In genomic region chr2:38111655-38112351, GRCm38 (mm10) we compare ENCODE assay signal across 8 mouse cellular contexts.
A peak's percentile ranks its signal among the peaks of the same experiment; 100 is the strongest.
DNase-seq lines count a peak whose midpoint lies in the region; ATAC-seq lines count a peak whose summit lies in the region.

No protein-coding gene starts in this region.

- H3K4me3 ChIP-seq in embryonic facial prominence, embryonic 11.5 days (ENCODE audit: low read depth, low read length), result no peak overlapping the region
- no peak overlapping the region for H3K4me3 ChIP-seq in embryonic facial prominence, embryonic 10.5 days
- H3K4me3 ChIP-seq in lung, embryonic 16.5 days (ENCODE audit: low read length), result no peak overlapping the region

- H3K9me3 ChIP-seq in embryonic facial prominence, embryonic 11.5 days (replicated peaks; ENCODE audit: control insufficient read depth, low read length), result no peaks in the 10 kb centered on the region
- H3K9me3 ChIP-seq in embryonic facial prominence, embryonic 10.5 days, result no peaks in the 10 kb centered on the region
- H3K9me3 ChIP-seq in lung, embryonic 16.5 days (ENCODE audit: control insufficient read depth, low read length), result no peaks in the 10 kb centered on the region

- peak; percentile 24 for DNase-seq in embryonic facial prominence, embryonic 11.5 days (ENCODE audit: low spot score)
- no peak for DNase-seq in embryonic facial prominence, embryonic 10.5 days (ENCODE audit: low spot score)
- no peak for DNase-seq in lung, postnatal 14 days
- DNase-seq in left cerebral cortex, postnatal 14 days (ENCODE audit: low spot score in 2 of 2), result peak; percentile 26 to 31
- peak; percentile 27 for DNase-seq in right cerebral cortex, postnatal 4 days
- no peak for DNase-seq in urinary bladder, postnatal 14 days (ENCODE audit: low spot score)
- no peak for DNase-seq in urinary bladder, postnatal 4 days (ENCODE audit: low spot score in 2 of 2)

- WGBS in embryonic facial prominence, embryonic 11.5 days, result 55% methylated on average over 5 of the region's 5 CpGs
- WGBS in embryonic facial prominence, embryonic 10.5 days, result 58% methylated on average over 5 of the region's 5 CpGs
- 48% methylated on average over 5 of the region's 5 CpGs for WGBS in lung, embryonic 16.5 days

- ATAC-seq in embryonic facial prominence, embryonic 11.5 days (replicated peaks; ENCODE audit: insufficient number of reproducible peaks, low FRiP score, low TSS enrichment, low read depth), result no peak
- peak; percentile 71 for ATAC-seq in lung, embryonic 16.5 days (ENCODE audit: low read depth)

- H3K36me3 ChIP-seq in embryonic facial prominence, embryonic 11.5 days (replicated peaks; ENCODE audit: control insufficient read depth, insufficient read depth, low read depth, low read length), result no peaks in the 10 kb centered on the region
- no peaks in the 10 kb centered on the region for H3K36me3 ChIP-seq in embryonic facial prominence, embryonic 10.5 days (replicated peaks)
- no peaks in the 10 kb centered on the region for H3K36me3 ChIP-seq in lung, embryonic 16.5 days (ENCODE audit: control insufficient read depth, insufficient read depth, low read length)

- intact Hi-C loops in left cerebral cortex, postnatal 14 days (cut with DNase I), result no loop called here

- no peaks in the 10 kb centered on the region for H3K27me3 ChIP-seq in embryonic facial prominence, embryonic 11.5 days (ENCODE audit: control insufficient read depth, insufficient read depth, low read length)
- no peaks in the 10 kb centered on the region for H3K27me3 ChIP-seq in embryonic facial prominence, embryonic 10.5 days (replicated peaks; ENCODE audit: low read depth, poor library complexity, severe bottlenecking)
- no peaks in the 10 kb centered on the region for H3K27me3 ChIP-seq in lung, embryonic 16.5 days (ENCODE audit: control insufficient read depth, insufficient read depth, low read depth, low read length)

- no peak overlapping the region for H3K4me2 ChIP-seq in embryonic facial prominence, embryonic 11.5 days (ENCODE audit: low read depth, low read length)
- no peak overlapping the region for H3K4me2 ChIP-seq in lung, embryonic 16.5 days (ENCODE audit: low read depth, low read length)

- H3K27ac ChIP-seq in embryonic facial prominence, embryonic 11.5 days (replicated peaks; ENCODE audit: low read depth, low read length), result no peak overlapping the region
- no peak overlapping the region for H3K27ac ChIP-seq in embryonic facial prominence, embryonic 10.5 days (replicated peaks)
- H3K27ac ChIP-seq in lung, embryonic 16.5 days (ENCODE audit: low read length), result no peak overlapping the region

- H3K9ac ChIP-seq in embryonic facial prominence, embryonic 11.5 days (replicated peaks; ENCODE audit: low read length), result no peak overlapping the region
- no peak overlapping the region for H3K9ac ChIP-seq in lung, embryonic 16.5 days (ENCODE audit: low read length)

- H3K4me1 ChIP-seq in embryonic facial prominence, embryonic 11.5 days (ENCODE audit: control insufficient read depth, insufficient read depth, low read length), result no peaks in the 10 kb centered on the region
- H3K4me1 ChIP-seq in embryonic facial prominence, embryonic 10.5 days, result peaks cover 18% of the 10 kb centered on the region
- peaks cover 9% of the 10 kb centered on the region for H3K4me1 ChIP-seq in lung, embryonic 16.5 days (replicated peaks; ENCODE audit: control insufficient read depth, insufficient read depth, low read length)

Comparison
In these comparisons a context has a peak if more than half of its experiments do, and no peak if none do; other contexts are left out.
1. DNase-seq: peak in embryonic facial prominence, embryonic 11.5 days (single experiment), left cerebral cortex, postnatal 14 days (2 of 2) and right cerebral cortex, postnatal 4 days (single experiment); none in embryonic facial prominence, embryonic 10.5 days (single experiment), lung, postnatal 14 days (single experiment), urinary bladder, postnatal 14 days (single experiment) and urinary bladder, postnatal 4 days (0 of 2).